Mouse (Mus musculus) liver, adult 2 months (tissue): ENCODE measurements around the gene Atxn7l1.

Experiments used
- CTCF ChIP-seq: fragments of 200-500 bp; IDR thresholded peaks from 2 replicates; pipeline ENCODE4 v1.5.1; 2011; ENCODE audit warnings: low read depth, low read length, control low read depth
- POLR2A ChIP-seq: fragments of 200-500 bp; IDR thresholded peaks from 2 replicates; pipeline ENCODE4 v1.6.1; 2011; ENCODE audit warnings: low read length, control low read depth; ENCODE audit not compliant: insufficient read depth; ENCODE audit errors: extremely low read depth

DNA sequence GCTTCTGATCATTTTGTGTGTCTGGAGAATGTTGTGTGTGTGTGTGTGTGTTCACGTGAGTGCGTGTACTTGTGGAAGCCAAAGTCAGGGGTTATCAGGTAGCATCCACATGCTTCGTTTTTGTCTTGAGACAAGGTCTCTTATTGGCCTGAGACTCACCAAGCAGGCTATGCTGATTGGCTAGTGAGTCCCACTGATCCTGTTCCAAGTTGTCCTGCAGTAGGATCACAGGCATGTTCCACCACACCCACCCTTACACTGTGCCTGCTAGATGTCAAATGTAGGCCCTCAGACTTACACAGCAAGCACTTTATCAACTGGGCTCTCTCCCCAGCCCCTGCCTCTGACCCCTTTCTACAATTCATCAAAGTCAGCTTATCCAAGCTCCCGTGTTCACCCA, 187.9 kb downstream of the Atxn7l1 start:
- TF ChIP-seq CTCF (no peak), POLR2A (no peak)
